Mouse (Mus musculus) lung, embryonic 15.5 days (tissue): ENCODE results near the gene Proca1. TPM values are rescaled to one million over a fixed set of nuclear protein-coding genes. Genes with fewer than 3 reads are reported as not detected.

ENCODE experiments used
- ATAC-seq: fragments of 200-750 bp; cut with Nextera tagmentation; 2 replicates; pipeline ENCODE4 v1.8.0; 2017; ENCODE audit warnings: moderate number of reproducible peaks, borderline replicate concordance; ENCODE audit not compliant: low FRiP score, low TSS enrichment; ENCODE audit errors: extremely low read depth
- H3K27ac ChIP-seq: fragments of 300-500 bp; sonication (generic); 2 replicates; pipeline ENCODE4 v1.5.1; 2015; ENCODE audit warnings: moderate library complexity, mild to moderate bottlenecking, inconsistent platforms
- H3K27me3 ChIP-seq: fragments of 300-500 bp; sonication (generic); 2 replicates; pipeline ENCODE4 v1.6.1; 2015; ENCODE audit warnings: inconsistent platforms
- H3K36me3 ChIP-seq: fragments of 300-500 bp; sonication (generic); 2 replicates; pipeline ENCODE4 v1.6.1; 2015; ENCODE audit warnings: inconsistent platforms
- H3K4me1 ChIP-seq: fragments of 300-500 bp; sonication (generic); 2 replicates; pipeline ENCODE4 v1.6.1; 2015; ENCODE audit warnings: inconsistent platforms
- H3K4me2 ChIP-seq: fragments of 300-500 bp; sonication (generic); 2 replicates; pipeline ENCODE4 v1.6.1; 2015; ENCODE audit warnings: inconsistent platforms, mild to moderate bottlenecking, moderate library complexity
- H3K4me3 ChIP-seq: fragments of 300-500 bp; sonication (generic); 2 replicates; pipeline ENCODE4 v1.5.1; 2015; ENCODE audit warnings: mild to moderate bottlenecking, inconsistent platforms
- H3K9ac ChIP-seq: fragments of 300-500 bp; sonication (generic); 2 replicates; pipeline ENCODE4 v1.6.1; 2015; ENCODE audit warnings: inconsistent platforms
- H3K9me3 ChIP-seq: fragments of 300-500 bp; sonication (generic); 2 replicates; pipeline ENCODE4 v1.6.1; 2016; ENCODE audit warnings: inconsistent platforms
- WGBS: fragments of 180-500 bp; shearing (Covaris S2); methylation state at CpG from one replicate; pipeline ENCODE4 v1.1.7; 2015; 5-methylcytosine and 5-hydroxymethylcytosine counted together
- polyA plus RNA-seq: library from polyadenylated mRNA; unstranded; fragments of >200 nt; fragmentation: Nextera tagmentation; extraction: Ambion mirVana; gene quantifications from 2 replicates; pipeline ENCODE4 v1.2.1, GENCODE M21; 2015

Gene Proca1
- polyA plus RNA-seq = 4.4 and 4.7 TPM in 2 replicates

DNA sequence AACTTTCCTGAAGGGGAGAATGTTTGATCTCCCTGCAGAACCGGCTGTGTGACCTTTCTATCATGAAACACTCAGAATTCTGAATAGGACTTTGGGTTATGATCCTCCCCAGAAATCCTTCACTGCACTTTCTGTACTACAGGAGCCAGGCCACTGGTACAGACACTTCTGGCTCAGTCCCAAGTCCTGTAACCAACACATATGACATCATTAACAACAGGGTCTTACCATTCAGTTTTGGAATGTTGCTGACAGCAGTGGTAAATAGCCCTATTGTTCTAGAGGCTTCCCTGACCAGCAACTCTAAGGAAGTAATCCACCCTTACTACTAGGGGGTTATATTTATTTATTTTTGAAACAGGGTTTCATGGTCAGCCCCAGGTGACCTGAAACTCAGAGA is at the start of gene Proca1:
Gene Proca1, plus strand, starts transcription at position 280 of the 400 bp plus-strand sequence.
- ATAC-seq = no peak
- H3K4me3 ChIP-seq = peak within 1 kb of the TSS; percentile 57
- H3K36me3 ChIP-seq = peaks cover 18% of the 10 kb centered on the region
- 0 out of 2 replicates have a peak within 1 kb of the TSS, but pooled peaks have one; percentile 27 for H3K9ac ChIP-seq
- peaks cover 28% of the 10 kb centered on the region for H3K4me1 ChIP-seq
- peak within 1 kb of the TSS; percentile 67 for H3K4me2 ChIP-seq
- H3K27me3 ChIP-seq = no peaks in the 10 kb centered on the region
- WGBS = 48% methylated on average over 1 of the region's 1 CpGs
- H3K9me3 ChIP-seq = no peaks in the 10 kb centered on the region
- peak within 1 kb of the TSS; percentile 71 for H3K27ac ChIP-seq

DNA sequence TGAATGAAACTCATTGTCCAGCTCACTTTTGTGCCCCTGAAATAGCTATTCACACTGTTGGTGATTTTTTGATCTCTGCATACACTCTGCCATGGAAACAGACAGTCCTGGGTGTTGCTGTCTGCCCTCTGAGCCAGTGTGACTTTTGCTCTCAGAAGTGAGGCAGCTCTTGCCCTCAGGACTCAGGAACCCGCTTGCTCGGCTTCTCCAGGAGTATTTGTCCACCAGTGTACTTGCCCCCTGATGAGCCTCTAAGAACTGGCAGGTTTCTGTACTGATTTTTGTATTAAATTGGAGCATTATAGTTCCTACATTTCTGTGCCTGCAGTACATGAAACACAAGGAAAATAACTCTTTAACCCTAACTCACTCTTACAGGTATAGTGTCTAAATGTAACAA is 49.7 kb upstream of the Proca1 start:
- Histone ChIP-seq H3K4me2 (no peak overlapping the region), H3K9me3 (no peaks in the 10 kb centered on the region), H3K27ac (no peak overlapping the region), H3K36me3 (peaks cover 40% of the 10 kb centered on the region), H3K9ac (no peak overlapping the region), H3K27me3 (no peaks in the 10 kb centered on the region), H3K4me1 (no peaks in the 10 kb centered on the region), H3K4me3 (no peak overlapping the region)
- ATAC-seq = no peak
- 77% methylated on average over 2 of the region's 2 CpGs for WGBS

DNA sequence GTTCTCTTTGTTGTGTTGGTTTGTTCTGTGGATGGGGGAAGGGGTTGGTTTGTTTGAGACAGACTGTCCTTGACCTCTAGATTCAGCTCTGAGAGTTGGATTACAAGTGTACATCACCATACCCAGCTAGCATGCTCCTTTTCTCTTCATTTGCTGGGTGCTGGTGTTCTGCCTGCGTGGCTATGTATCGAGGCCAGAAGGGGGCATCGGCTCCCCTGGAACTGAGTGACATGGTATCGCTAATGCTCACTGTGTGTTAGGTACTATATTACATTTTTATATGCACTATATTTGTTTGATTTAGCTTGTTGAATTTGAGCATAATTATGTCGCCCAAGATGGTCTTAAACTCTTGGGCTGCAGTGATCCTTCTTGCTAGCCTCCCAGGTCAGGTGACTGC is 47.0 kb upstream of the Proca1 start:
- Histone ChIP-seq H3K9ac (no peak overlapping the region), H3K36me3 (peaks cover 62% of the 10 kb centered on the region), H3K4me1 (no peaks in the 10 kb centered on the region), H3K27me3 (no peaks in the 10 kb centered on the region), H3K9me3 (no peaks in the 10 kb centered on the region), H3K4me3 (no peak overlapping the region), H3K27ac (no peak overlapping the region), H3K4me2 (no peak overlapping the region)
- no peak for ATAC-seq
- WGBS = 80% methylated on average over 5 of the region's 5 CpGs

DNA sequence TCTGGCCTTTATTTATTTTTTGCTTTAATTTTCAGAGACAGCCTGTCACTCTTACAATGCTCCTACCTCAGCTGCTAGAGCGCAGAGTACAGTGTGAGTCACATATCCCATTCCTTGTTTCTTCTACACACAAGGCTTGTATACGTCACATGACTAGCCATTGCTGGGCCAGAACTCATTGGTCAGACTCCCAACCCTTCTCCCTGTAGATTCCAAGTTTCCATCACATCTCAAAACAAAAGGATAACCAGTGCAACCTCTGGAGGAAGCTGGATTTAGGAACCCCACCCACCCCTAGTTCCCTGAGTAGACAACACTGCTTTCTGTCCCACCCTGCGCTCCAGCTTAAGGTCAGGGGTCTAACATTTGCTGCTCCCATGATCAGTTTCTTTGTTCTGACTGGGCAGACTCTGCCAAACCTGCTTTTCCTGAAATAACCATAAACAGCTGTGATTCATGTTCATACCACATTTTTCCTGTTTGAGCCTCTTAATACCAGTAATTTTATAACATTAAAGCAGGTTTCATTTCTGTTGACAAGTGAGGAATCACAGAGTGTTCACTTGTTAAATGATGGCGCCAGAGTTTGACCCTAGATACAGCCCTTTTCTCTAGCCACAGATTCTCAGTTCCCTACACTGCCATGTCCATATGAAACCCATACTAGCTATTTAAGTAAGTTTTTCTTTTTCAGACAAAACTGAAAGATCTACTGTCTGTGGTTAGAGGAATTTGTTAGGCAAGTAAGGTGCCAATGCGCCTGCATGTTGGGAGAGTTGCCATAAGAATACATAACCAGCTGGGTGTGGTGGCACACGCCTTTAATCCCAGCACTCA is 46.3 kb upstream of the Proca1 start:
- no peak overlapping the region for H3K4me3 ChIP-seq
- peaks cover 2% of the 10 kb centered on the region for H3K4me1 ChIP-seq
- WGBS = 83% methylated on average over 6 of the region's 6 CpGs
- no peak overlapping the region for H3K27ac ChIP-seq
- H3K9me3 ChIP-seq = no peaks in the 10 kb centered on the region
- peaks cover 64% of the 10 kb centered on the region for H3K36me3 ChIP-seq
- no peak for ATAC-seq
- no peak overlapping the region for H3K4me2 ChIP-seq
- H3K27me3 ChIP-seq = no peaks in the 10 kb centered on the region
- no peak overlapping the region for H3K9ac ChIP-seq

DNA sequence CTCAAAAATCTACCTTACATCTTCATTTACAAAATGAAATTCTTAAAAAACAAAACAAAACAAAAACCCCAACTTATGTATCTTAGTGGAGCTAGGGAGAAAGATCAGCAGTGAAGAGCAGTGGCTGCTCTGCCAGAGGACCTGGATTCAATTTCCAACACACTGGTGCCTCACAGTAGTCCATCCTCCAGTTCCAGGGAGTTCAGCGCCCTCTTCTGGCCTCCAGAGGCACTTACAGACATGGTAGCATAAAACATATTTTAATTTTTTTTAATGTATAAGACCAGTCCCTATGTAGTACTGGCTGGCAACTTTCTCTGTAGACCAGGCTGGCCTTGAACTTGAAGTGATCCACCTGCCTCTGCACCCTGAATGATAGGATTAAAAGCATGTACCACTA is 42.0 kb upstream of the Proca1 start:
- no peaks in the 10 kb centered on the region for H3K9me3 ChIP-seq
- 19% methylated on average over 1 of the region's 1 CpGs for WGBS
- H3K27ac ChIP-seq = no peak overlapping the region
- H3K9ac ChIP-seq = no peak overlapping the region
- ATAC-seq = no peak
- H3K4me2 ChIP-seq = no peak overlapping the region
- H3K4me3 ChIP-seq = no peak overlapping the region
- peaks cover 33% of the 10 kb centered on the region for H3K4me1 ChIP-seq
- H3K36me3 ChIP-seq = peaks cover 55% of the 10 kb centered on the region
- no peaks in the 10 kb centered on the region for H3K27me3 ChIP-seq

DNA sequence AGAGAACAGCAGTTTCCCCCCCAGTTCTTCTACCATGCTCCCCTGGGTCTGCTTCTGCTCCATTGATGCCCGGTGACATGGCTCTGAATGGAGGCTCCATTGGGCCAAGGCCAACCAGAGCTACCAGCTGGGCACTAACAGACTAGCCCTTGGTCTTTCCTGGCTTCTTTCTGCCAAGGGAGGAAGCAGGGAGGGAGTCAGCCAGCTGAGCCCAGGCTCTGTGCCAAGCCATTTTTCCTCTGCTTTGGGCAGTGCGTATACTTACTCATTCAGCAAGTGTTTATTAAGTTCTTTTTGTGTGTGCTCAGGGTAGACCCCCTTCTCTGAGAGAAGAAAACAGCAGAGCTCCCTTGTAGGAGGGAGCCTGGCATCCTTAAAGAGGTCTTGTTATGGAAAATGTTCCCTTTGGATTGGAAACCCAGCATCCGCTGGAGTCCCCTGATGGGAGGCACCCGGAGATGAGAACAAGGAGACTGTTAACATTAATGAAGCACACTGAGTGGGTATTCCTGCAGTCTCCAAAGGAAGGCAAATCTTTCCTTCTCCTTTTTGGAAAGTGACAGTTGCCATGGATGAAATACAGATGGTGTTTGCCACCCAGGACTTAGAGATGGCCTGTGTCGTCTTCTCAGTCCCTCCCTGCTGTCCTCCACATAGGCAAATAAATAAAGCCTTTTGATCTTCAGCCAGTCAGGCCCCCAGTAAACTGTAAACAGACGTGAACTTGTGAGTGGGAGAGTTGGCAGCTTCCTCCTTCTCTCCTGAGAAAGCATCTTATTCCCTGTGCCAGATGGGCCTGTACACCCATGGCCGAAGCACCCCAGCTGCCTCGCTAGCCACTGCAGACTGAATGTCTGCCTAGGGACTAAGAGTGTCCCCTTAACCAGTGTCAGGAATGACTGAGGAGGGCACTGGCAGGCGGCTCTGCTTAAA is 40.6 kb upstream of the Proca1 start:
- H3K4me2 ChIP-seq = 0 out of 2 replicates have a peak overlapping the region, but pooled peaks have one; percentile 6
- ATAC-seq = peak; percentile 84
- H3K9ac ChIP-seq = no peak overlapping the region
- WGBS = 40% methylated on average over 9 of the region's 9 CpGs
- H3K36me3 ChIP-seq = peaks cover 58% of the 10 kb centered on the region
- no peak overlapping the region for H3K4me3 ChIP-seq
- no peaks in the 10 kb centered on the region for H3K9me3 ChIP-seq
- peak overlapping the region; percentile 90 for H3K27ac ChIP-seq
- H3K4me1 ChIP-seq = peaks cover 33% of the 10 kb centered on the region
- H3K27me3 ChIP-seq = no peaks in the 10 kb centered on the region

DNA sequence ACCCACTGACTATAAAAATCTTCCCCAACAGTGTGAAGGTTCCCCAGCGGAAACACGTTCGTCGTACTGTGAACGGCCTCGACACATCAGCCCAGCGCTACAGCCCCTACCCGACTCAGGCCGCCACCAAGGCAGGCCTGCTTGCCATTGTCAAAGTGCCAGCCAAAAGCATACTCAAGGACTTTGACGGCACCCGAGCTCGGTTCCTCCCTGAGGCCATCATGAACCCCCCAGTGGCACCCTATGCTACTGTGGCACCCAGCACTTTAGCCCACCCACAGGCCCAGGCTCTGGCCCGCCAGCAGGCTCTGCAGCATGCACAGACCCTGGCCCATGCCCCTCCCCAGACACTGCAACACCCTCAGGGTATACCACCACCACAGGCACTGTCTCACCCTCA is 39.4 kb upstream of the Proca1 start:
- 0 out of 2 replicates have a peak, but pooled peaks have one; percentile 9 for ATAC-seq
- H3K9me3 ChIP-seq = no peaks in the 10 kb centered on the region
- H3K27me3 ChIP-seq = no peaks in the 10 kb centered on the region
- H3K27ac ChIP-seq = peak overlapping the region; percentile 90
- peaks cover 33% of the 10 kb centered on the region for H3K4me1 ChIP-seq
- no peak overlapping the region for H3K4me2 ChIP-seq
- 0 out of 2 replicates have a peak overlapping the region, but pooled peaks have one; percentile 4 for H3K9ac ChIP-seq
- 75% methylated on average over 13 of the region's 13 CpGs for WGBS
- peaks cover 70% of the 10 kb centered on the region for H3K36me3 ChIP-seq
- H3K4me3 ChIP-seq = no peak overlapping the region

DNA sequence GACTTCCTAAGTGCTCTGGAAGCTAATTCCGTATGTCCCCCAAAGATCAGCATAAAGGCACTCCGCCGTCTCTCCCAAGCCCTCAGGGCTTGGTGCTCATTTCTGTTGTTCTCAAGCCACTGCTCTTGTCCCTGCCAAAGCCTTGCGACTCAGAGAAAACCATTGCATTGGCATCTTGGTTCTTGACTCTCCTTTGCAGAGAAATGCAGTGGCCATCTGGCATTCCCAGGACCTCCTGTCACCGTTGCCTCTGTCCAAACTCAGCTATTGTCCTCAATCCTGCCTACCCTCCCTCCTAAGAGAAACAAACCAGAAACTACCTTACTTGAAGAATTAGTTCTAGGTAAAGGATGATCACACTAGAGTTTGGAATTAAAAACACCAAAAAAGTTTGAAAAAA is 37.5 kb upstream of the Proca1 start:
- H3K4me1 ChIP-seq = peaks cover 46% of the 10 kb centered on the region
- no peaks in the 10 kb centered on the region for H3K9me3 ChIP-seq
- no peak overlapping the region for H3K27ac ChIP-seq
- H3K4me2 ChIP-seq = no peak overlapping the region
- H3K27me3 ChIP-seq = no peaks in the 10 kb centered on the region
- no peak overlapping the region for H3K4me3 ChIP-seq
- no peak for ATAC-seq
- 79% methylated on average over 5 of the region's 5 CpGs for WGBS
- peaks cover 70% of the 10 kb centered on the region for H3K36me3 ChIP-seq
- H3K9ac ChIP-seq = no peak overlapping the region

DNA sequence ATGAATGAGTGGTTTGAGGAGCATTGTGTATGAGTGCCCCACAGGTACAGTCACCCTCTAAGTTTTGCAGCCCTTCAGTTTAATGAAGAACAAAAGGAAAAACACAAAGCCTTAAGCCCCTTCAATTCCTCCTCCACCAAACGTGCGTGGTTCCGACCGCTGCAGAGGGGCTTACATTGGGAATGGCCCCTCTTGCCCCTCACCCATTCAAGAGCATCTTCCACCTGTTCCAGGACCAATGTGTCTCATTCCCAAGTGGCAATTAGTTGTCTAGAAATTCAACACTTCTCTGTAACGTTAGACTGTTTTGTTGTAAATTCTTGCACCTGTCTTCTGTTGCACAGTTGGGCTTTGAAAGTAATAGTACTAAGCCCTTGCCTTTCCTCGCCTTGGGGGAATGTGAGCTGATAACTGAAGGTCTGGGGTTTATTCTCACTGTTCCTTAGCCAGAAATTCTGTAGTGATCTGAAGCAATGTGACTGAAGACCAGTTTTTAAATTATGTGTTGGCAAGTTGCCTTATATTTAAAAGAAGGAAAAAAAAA is 37.0 kb upstream of the Proca1 start:
- H3K27me3 ChIP-seq = no peaks in the 10 kb centered on the region
- ATAC-seq = no peak
- 69% methylated on average over 6 of the region's 6 CpGs for WGBS

DNA sequence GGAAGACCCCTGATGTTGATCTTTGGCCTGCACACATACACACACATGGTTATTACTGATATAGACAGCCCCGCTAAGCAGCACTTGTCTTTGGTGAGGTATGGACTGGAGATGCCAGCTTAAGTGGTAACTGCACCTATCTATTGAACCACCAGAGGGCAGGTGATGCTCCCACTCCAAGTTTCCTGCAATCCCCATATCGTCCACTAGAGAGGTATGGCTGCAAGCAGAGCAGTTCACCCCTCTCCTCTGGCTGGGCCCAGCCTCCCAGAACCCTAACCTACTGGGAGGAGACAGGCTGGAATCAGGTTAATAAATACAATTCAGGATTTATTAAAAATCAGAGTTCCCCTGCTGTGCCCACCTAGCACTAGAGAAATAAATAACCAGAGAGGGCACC is 34.1 kb upstream of the Proca1 start:
- H3K9ac ChIP-seq = no peak overlapping the region
- H3K4me2 ChIP-seq = no peak overlapping the region
- H3K27me3 ChIP-seq = no peaks in the 10 kb centered on the region
- H3K4me3 ChIP-seq = no peak overlapping the region
- H3K4me1 ChIP-seq = peaks cover 52% of the 10 kb centered on the region
- 23% methylated on average over 2 of the region's 2 CpGs for WGBS
- peaks cover 70% of the 10 kb centered on the region for H3K36me3 ChIP-seq
- ATAC-seq = no peak
- H3K27ac ChIP-seq = peak overlapping the region; percentile 51; the same call in 1 of the 2 replicates
- no peaks in the 10 kb centered on the region for H3K9me3 ChIP-seq

More for the DNA sequence above, 37.0 kb upstream of the Proca1 start:
- no peak overlapping the region for H3K27ac ChIP-seq
- peaks cover 70% of the 10 kb centered on the region for H3K36me3 ChIP-seq
- H3K9me3 ChIP-seq = no peaks in the 10 kb centered on the region
- H3K4me2 ChIP-seq = no peak overlapping the region
- no peak overlapping the region for H3K9ac ChIP-seq
- H3K4me3 ChIP-seq = no peak overlapping the region
- peaks cover 52% of the 10 kb centered on the region for H3K4me1 ChIP-seq

DNA sequence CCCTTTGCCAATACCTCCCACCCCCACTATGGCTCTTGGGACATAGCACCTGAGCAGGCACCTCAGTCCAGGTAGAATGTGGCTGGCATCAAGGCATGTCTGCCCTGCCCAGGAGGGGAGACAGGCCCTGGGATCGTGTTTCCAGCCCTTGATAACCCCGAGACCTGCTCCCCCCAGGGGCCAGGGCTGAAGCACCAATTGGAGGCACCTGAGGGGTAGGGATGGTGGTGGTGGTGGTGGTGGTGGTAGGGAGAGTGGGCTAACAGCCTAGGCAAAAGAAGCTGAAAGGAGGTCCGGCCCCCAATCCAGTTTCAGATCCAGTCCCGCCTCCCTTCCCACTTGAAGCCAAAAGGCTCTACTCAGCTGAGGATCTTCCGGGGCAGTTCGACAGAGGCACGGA is 33.6 kb upstream of the Proca1 start:
- Histone ChIP-seq H3K36me3 (peaks cover 67% of the 10 kb centered on the region), H3K4me1 (peaks cover 47% of the 10 kb centered on the region), H3K4me2 (no peak overlapping the region), H3K4me3 (no peak overlapping the region), H3K27me3 (no peaks in the 10 kb centered on the region), H3K27ac (peak overlapping the region; percentile 51; the same call in 1 of the 2 replicates), H3K9me3 (no peaks in the 10 kb centered on the region), H3K9ac (no peak overlapping the region)
- no peak for ATAC-seq
- WGBS = 53% methylated on average over 7 of the region's 7 CpGs
